Mouse (Mus musculus) left cerebral cortex, postnatal 36 days (tissue): ENCODE results near the gene Nkiras1. TPM values are rescaled to one million over a fixed set of nuclear protein-coding genes. Genes with fewer than 3 reads are reported as not detected.
"Not testable (repeated sequence)": the region's sequence is repeated elsewhere in the genome, so short reads cannot be mapped to it uniquely, and the experiment has no call there.

Source experiments
- DNase-seq, 2 experiments: peaks; one replicate each; pipeline ENCODE4 v3.0.0; 2021 to 2022; ENCODE audit warnings: low spot score in 2 of 2, mixed read lengths in 1 of 2
- intact Hi-C: fragments of 180-260 bp; cut with DNase I; formaldehyde crosslinking; loops from one replicate; pipeline ENCODE4 v1.15.1; 2025
- total RNA-seq, 2 experiments: library from RNA; stranded (reverse); gene quantifications; 2 replicates each; pipeline ENCODE4 v1.2.3; 2021

Nkiras1 gene
- total RNA-seq, 2 experiments from 2014 or later, result 94.7 to 101 TPM

- intact Hi-C loops, result loop anchor here (5.0 kb wide), 1 partner anchor 62 kb away; the partner anchor contains the start of gene Ube2e1
- DNase-seq, result not testable (repeated sequence)
Observed at GRCm38 (mm10) chr14:18269947-18270528, 898 bp upstream of the Nkiras1 start.

DNA sequence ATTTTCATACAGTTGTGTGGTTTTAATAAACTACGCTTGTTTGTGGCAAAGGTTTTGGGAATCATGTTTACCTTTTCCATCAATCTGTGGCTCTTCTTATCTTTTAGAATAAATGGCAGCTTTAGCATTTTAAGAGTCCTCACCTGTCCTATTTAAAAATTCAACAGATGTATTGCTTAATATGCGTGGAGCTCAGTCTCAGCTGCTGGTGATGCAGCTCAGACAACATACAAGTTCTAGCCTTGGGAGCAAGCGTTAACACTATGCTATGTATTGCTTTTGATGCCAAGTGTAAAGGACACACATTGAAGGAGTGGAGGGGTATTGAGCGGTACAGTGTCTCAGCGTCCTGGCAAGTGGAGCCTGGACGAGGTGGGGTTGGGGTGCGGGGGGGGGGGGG lies 730 bp downstream of the Nkiras1 start:
- intact Hi-C loops, result loop anchor here (1.0 to 5.0 kb wide), 2 partner anchors 32 to 61 kb away; partner anchors contain the start of genes Nr1d2 and Ube2e1
- no peak for DNase-seq

DNA sequence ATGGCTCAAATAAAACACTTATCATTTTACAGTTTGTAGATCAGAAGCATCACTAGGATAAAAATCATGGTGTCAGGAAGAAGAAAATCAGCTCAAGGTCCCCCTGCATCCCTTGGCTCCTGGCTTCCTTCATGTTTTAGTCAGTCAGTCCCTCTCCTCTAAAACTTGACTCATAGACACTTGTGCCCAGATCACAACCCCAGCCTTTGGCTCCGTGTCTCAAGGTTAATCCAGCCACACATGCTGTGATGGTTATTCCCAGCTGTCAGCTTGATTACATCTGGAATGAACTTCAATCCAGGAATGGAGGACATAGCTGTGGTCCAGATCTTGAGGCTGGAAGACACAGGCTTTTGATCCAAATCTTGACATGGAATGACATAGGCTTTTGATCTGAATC lies 3.6 kb downstream of the Nkiras1 start:
- intact Hi-C loops, result loop anchor here (5.0 kb wide), 1 partner anchor 58 kb away; the partner anchor contains the start of gene Ube2e1

GRCm38 (mm10) chr14:18280375-18280774 lies 9.4 kb downstream of the Nkiras1 start:
- no peak for DNase-seq
- intact Hi-C loops, result no loop called here

More for the DNA sequence above, 3.6 kb downstream of the Nkiras1 start:
- no peak for DNase-seq

DNA sequence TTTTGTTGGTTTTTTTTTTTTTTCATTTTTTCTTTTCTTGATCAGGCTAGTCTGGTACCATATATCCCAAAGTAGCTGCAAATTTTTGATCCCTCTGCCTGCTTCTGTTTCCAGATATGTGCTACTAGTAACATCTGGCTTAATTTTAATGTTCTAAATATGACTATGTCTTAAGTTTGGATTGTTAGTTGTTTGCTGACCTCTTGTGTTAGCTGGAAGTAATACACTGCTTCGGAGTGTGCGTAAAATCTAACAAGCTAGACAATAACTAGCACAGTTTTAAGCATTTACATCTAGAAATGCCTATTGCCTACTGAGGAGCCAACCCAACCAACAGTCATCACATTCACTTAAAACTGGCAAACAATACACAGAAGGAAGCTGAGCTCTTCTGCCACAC lies 13.6 kb downstream of the Nkiras1 start:
- no peak for DNase-seq
- intact Hi-C loops, result no loop called here

DNA sequence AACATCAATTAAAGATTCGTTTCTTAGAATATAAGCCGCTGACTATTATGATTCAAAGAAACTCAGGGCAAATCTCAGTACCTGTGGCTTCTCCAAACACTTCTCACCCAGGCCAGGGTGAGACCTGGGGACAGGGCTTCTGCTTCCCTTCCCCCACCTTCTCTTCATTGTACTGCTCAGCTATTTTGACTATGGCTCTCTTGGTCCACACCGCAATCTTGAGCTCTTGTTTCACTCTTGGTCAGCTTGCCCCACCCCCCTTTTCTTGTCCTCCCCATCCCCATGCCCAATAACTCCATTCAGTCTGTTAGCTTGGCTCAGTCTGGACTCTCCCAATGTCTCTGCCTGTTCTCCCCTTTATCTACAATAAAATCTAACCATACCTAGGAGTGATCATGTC lies 14.5 kb downstream of the Nkiras1 start:
- intact Hi-C loops, result no loop called here
- DNase-seq, result no peak

- intact Hi-C loops, result no loop called here
- no peak for DNase-seq
Observed at GRCm38 (mm10) chr14:18286441-18286840, 15.5 kb downstream of the Nkiras1 start.

GRCm38 (mm10) chr14:18287391-18287790 lies 16.5 kb downstream of the Nkiras1 start:
- DNase-seq, result no peak
- intact Hi-C loops, result no loop called here

DNA sequence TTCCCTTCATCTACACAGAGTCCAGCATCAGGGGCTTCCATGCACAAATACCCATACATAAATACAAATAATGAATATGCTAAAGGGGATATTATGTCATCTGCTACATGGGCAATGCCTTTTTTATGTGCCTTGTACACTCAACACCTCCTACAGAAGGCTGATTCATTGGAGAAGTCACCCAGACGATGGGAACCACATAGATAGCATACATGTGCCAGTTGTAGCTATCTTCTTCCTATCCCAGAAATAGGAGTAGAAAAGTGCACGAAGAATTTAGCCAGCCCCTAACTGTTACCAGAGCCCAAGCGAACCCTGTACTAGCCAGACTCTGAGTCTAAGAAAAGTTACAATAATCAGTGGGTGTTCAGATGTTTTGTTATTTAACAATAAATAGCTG lies 21.2 kb downstream of the Nkiras1 start:
- intact Hi-C loops, result no loop called here
- DNase-seq, result peak in 1 of 2 experiments; percentile 43

DNA sequence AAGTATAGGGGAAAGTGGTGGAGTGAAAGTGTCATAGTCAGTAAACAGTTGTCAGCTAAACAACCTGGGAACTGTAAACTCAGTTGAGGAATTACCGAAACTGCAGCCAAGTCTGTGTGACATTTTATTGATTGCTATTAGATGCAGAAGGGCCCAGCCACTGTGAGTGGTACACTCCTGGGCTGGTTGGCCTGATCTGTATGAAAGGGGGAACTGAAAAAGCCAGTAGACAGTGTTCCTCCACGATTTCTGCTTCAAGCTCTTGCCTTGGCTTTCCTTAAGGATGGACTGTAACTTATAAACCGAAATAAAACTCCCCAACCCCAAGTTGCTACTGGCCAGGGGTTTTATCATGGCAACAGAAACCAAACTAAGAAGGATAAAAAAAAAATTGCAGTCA lies 21.6 kb downstream of the Nkiras1 start:
- no peak for DNase-seq
- intact Hi-C loops, result no loop called here

DNA sequence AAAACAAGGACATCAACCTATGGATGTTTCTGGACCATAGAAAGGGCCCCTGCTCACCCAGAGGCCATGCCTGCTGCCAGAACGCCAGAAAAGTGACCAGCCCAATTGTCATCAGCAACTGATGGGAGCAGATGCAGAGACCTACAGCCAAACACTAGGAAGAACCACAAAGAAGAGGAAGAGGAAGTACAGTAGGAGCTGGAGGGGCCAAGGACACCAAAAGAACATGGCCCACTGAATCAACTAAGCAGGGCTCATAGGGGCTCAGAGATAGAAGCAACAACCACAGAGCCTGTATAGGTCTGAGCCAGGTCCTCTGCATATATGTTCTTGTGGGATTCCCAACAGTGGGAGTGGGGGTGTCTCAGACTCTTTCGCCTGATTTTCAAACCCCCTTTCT lies 26.5 kb downstream of the Nkiras1 start:
- intact Hi-C loops, result no loop called here
- no peak for DNase-seq

DNA sequence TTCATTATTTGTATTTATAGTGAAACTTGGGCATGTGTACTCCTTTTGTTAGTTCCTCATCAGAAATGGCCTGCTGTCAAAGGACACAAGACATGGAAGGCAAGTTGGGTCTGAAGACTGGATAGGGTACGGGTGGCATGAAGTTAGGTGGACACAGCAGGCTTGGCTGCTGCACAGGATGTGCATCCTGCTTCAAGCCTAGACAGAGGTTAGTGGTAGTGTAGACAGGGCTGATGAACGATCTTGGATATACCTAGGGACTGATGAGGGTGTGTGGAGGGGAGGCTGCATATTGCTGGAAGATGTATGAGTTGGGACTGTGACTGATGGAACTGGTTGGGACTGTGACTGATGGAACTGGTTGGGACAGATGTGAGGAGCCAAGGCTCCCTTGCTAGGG lies 27.9 kb downstream of the Nkiras1 start:
- intact Hi-C loops, result no loop called here
- no peak for DNase-seq

DNA sequence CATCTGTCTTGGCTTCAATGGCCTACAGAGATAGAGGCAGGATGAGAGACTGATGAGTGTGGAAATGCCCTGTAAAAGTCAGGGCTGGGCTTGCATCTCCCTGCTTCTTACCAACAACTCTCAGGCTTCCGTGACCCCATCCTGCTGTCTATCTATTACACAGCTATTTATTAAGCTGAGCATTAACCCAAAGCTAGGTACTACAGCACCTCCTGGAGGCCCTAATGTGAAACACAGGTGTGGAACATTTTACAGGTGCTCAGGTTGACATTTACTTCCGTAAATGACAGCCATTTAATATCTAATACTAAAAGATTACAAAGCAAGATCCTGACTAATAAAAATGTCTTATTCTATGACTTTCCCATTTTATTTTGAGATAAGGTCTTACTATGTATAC lies 29.7 kb downstream of the Nkiras1 start:
- intact Hi-C loops, result no loop called here
- no peak for DNase-seq

DNA sequence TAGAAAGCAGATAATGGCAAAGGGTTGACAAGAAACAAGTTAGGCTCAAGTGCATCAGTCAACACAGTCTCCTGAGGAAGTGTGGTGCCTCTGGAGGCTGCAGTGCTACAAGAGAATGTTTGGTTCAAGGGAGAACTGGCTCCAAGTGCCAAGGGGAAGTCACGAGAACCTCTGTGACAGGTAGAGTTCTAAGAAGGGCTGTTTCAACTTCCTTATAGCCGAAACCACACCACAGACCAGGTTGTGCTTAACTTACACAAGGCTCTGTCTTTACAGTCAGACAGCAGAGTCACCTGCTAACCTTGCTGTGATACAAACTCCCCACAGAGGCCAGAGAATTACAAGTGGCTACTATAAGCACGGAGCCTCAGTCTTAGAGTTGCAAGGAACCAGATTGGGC lies 30.7 kb downstream of the Nkiras1 start:
- intact Hi-C loops, result no loop called here
- DNase-seq, result no peak

- DNase-seq, result no peak
- intact Hi-C loops, result no loop called here
Observed at GRCm38 (mm10) chr14:18302750-18303149, 31.8 kb downstream of the Nkiras1 start.

DNA sequence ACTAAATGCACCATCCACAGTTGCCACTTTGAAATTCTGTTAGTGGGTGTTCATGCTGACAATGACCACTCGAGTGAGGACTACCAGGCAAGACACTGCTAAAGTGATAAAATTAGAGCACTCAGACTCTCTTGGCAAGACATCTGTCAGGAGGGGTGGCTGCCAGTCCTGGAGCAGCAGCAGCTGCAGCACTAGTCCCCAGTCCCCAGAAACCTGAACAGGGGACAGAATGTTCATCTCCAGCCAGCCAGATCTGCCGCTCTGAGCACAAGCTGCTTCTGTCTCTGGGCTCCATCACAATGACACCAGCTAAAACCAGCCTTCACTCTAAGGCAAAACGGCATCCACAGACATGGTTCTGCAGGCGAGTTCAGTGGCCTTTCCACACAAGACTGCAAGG lies 32.3 kb downstream of the Nkiras1 start:
- intact Hi-C loops, result no loop called here

DNA sequence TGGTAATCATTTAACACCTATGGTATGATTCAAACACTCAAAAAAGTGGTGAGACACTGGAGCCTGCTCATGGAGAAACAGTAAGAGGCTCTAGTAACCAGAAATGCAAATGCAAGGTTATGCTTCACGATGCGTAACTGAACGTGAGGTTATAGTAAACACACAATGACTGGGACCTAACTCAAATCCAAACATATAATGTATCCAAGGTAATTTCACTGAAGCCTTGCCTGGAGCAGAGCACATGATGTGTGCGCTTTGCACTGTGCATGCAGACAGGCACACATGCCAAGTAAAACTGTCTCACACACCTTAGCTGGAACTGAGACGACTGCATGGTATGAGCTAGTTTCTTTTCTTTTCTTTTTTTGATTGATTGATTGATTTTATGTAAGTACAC lies 33.2 kb downstream of the Nkiras1 start:
- no peak for DNase-seq
- intact Hi-C loops, result no loop called here

More for the DNA sequence above, 32.3 kb downstream of the Nkiras1 start:
- peak; percentile 74 to 77 for DNase-seq

DNA sequence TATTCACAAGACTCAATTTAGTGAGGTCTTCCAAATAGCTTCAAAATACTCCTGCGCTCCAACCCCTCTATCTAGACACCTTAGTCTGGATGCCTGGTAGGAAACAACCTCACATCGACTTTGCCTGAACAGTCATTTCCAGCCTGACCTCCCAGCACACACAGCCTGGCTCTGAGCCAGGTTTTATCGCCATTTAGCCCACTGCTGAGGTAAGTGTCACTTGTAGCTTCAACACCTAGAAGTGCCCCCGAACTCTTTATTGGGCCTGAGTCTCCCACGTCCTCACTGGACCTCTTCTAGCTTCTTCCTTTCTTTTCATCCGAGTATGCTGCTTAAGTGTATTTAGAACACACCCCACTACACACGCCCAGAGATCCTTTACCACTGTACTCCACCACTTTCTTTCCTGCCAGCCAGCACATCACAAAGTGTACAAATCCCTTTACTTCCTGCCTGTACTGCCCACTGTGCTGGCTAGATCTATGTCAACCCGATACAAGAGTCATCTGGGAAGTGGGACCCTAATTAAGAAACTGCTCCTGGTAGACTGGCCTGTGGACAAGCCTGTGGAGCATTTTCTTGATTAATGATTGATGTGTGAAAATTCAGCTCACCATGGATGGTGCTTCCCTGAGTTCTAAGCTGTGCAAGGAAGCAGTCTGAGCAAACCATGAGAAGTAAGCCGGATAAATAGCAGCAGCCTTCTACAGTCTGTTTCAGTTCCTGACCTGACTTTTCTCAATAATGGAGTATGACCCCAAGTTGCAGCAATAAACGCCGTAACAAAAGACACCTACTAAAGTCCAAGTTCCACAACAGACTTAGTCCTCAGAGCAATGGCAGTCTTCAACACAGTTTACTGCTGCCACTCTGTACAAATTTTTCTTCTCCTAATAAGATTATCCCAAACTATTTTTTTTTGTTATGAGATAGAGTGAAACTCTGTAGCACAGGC lies 46.8 kb downstream of the Nkiras1 start:
- intact Hi-C loops, result no loop called here
- DNase-seq, result no peak

GRCm38 (mm10) chr14:18326968-18327672 lies 56.2 kb downstream of the Nkiras1 start:
- peak; percentile 16 to 18 for DNase-seq
- intact Hi-C loops, result no loop called here
